Mouse (Mus musculus): ENCODE results near the gene Gemin2. TPM values are rescaled to one million over a fixed set of nuclear protein-coding genes. Genes with fewer than 3 reads are reported as not detected.
"Not testable (repeated sequence)": the region's sequence is repeated elsewhere in the genome, so short reads cannot be mapped to it uniquely, and the experiment has no call there.

The Gemin2 gene
- polyA plus RNA-seq, 1 experiment from 2014 or later = 15.6 TPM

- no peak overlapping the region for H3K27ac ChIP-seq (replicated peaks)
- 69% methylated on average over 5 of the region's 5 CpGs for WGBS
- H3K4me1 ChIP-seq (replicated peaks) = no peaks in the 10 kb centered on the region
- H3K9me3 ChIP-seq = no peaks in the 10 kb centered on the region
- H3K9ac ChIP-seq = no peak overlapping the region
- no peak overlapping the region for H3K4me3 ChIP-seq
- H3K4me2 ChIP-seq = no peak overlapping the region
- no peaks in the 10 kb centered on the region for H3K27me3 ChIP-seq
- ATAC-seq (ENCODE audit: low read depth) = no peak
- peaks cover 28% of the 10 kb centered on the region for H3K36me3 ChIP-seq
Observed at GRCm38 (mm10) chr12:59032101-59032500, 18.9 kb downstream of the Gemin2 start.

DNA sequence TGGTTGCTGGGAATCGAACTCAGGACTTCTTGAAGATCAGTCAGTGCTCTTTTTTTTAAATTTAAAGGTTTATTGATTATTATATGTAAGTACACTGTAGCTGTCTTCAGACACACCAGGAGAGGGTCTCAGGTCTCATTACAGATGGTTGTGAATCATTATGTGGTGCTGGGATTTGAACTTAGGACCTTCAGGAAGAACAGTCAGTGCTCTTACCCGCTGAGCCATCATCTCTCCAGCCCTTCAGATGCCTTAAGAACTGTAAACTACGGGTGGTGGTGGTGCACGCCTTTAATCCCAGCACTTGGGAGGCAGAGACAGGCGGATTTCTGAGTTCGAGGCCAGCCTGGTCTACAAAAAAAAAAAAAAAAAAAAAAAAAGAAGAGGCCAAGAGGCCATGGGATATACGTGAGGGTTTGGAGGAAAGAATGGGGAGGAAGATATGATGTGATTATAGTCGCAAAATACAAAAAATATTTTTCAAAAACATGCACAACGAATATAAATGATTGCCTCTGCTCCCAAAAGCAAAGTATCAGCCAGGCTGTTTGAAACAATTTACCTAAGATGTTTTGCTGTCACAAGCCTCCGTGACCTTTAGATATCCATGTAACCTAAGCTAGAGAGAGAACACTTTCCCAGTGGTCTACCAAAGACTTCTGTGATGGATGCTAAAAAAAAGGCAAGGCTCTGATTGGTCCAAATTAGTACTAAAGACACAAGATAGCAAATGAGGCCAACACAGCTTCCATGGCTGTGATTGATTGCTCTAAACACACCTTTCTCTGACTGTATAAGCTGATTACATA, 26.2 kb downstream of the Gemin2 start:
- H3K4me1 ChIP-seq (replicated peaks) = peaks cover 5% of the 10 kb centered on the region
- peak overlapping the region; percentile 53; the same call in 1 of the 2 replicates for H3K27ac ChIP-seq (replicated peaks)
- no peaks in the 10 kb centered on the region for H3K27me3 ChIP-seq
- H3K36me3 ChIP-seq = peaks cover 35% of the 10 kb centered on the region
- no peak; the same call in none of the 2 replicates for ATAC-seq (ENCODE audit: low read depth)
- H3K9me3 ChIP-seq = no peaks in the 10 kb centered on the region
- no peak overlapping the region for H3K4me3 ChIP-seq
- peak overlapping the region; percentile 27; the same call in 1 of the 2 replicates for H3K4me2 ChIP-seq
- 71% methylated on average over 10 of the region's 10 CpGs for WGBS
- H3K9ac ChIP-seq = no peak overlapping the region

- Histone ChIP-seq H3K36me3 (peaks cover 39% of the 10 kb centered on the region), H3K4me2 (peak overlapping the region; percentile 27; the same call in 1 of the 2 replicates), H3K27me3 (no peaks in the 10 kb centered on the region), H3K27ac (replicated peaks) (peak overlapping the region; percentile 53; the same call in 1 of the 2 replicates), H3K9ac (no peak overlapping the region), H3K4me1 (replicated peaks) (peaks cover 5% of the 10 kb centered on the region), H3K9me3 (no peaks in the 10 kb centered on the region), H3K4me3 (no peak overlapping the region)
- ATAC-seq (ENCODE audit: low read depth) = peak; percentile 89
- 4% methylated on average over 23 of the region's 23 CpGs for WGBS
Observed at GRCm38 (mm10) chr12:59039971-59040844, 27.0 kb downstream of the Gemin2 start.

GRCm38 (mm10) chr12:59040851-59041250, 27.7 kb downstream of the Gemin2 start:
- no peak for ATAC-seq (ENCODE audit: low read depth)
- H3K27ac ChIP-seq (replicated peaks) = no peak overlapping the region
- 37% methylated on average over 7 of the region's 7 CpGs for WGBS

GRCm38 (mm10) chr12:59052470-59052869, 39.3 kb downstream of the Gemin2 start:
- Histone ChIP-seq H3K27ac (replicated peaks) (no peak overlapping the region), H3K4me1 (replicated peaks) (peaks cover 8% of the 10 kb centered on the region; the same call in 1 of the 2 replicates), H3K4me3 (no peak overlapping the region), H3K9me3 (no peaks in the 10 kb centered on the region), H3K4me2 (no peak overlapping the region), H3K36me3 (peaks cover 50% of the 10 kb centered on the region), H3K27me3 (no peaks in the 10 kb centered on the region), H3K9ac (no peak overlapping the region)
- no peak for ATAC-seq (ENCODE audit: low read depth)
- 91% methylated on average over 3 of the region's 3 CpGs for WGBS

More at GRCm38 (mm10) chr12:59040851-59041250, 27.7 kb downstream of the Gemin2 start:
- Histone ChIP-seq H3K36me3 (peaks cover 45% of the 10 kb centered on the region), H3K27me3 (no peaks in the 10 kb centered on the region), H3K4me3 (no peak overlapping the region), H3K9ac (no peak overlapping the region), H3K4me1 (replicated peaks) (peaks cover 5% of the 10 kb centered on the region), H3K9me3 (no peaks in the 10 kb centered on the region), H3K4me2 (no peak overlapping the region)

DNA sequence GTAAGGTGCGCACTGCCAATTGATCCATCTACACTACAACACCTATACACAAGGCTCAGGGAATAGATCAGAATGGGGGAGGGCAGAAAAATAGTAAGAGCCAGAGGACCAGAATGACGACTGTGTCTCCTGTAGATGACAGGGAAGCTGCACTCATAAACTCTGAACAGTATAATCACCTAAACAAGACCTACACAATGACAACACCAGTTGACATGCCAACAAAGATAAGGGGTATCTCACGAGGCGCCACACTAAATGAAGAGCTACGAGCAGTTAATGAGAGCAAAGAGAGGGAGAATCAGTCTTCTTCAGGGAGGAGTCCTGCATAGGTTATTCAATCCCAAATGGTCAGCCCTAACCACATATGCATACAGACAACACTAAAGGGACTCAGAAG, 40.0 kb downstream of the Gemin2 start:
- Histone ChIP-seq H3K9ac (no peak overlapping the region), H3K27ac (replicated peaks) (no peak overlapping the region), H3K4me1 (replicated peaks) (peaks cover 13% of the 10 kb centered on the region), H3K9me3 (no peaks in the 10 kb centered on the region), H3K4me2 (no peak overlapping the region), H3K27me3 (no peaks in the 10 kb centered on the region), H3K36me3 (peaks cover 51% of the 10 kb centered on the region), H3K4me3 (no peak overlapping the region)
- ATAC-seq (ENCODE audit: low read depth) = no peak
- 89% methylated on average over 5 of the region's 5 CpGs for WGBS

DNA sequence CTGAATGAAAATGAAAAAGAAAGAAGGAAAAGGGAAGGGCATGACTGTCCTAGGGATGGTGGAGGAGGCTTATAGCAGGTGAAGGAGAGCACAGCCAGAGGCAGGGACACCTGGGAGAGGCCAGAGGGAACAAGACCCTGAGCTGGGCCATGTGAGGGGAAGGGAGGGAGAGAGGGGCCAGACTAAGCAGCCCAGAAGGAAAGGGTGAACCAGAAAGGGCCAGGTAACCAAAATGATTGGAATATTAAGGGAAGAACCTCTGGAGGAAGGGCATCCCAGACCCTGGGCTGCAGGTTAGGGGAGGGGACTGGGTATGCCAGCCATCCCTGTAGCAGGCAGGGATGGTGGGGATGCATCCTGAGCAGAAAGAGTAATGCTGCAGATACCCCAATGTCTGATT, 40.8 kb downstream of the Gemin2 start:
- Histone ChIP-seq H3K4me2 (no peak overlapping the region), H3K36me3 (peaks cover 48% of the 10 kb centered on the region), H3K4me1 (replicated peaks) (peaks cover 21% of the 10 kb centered on the region), H3K9me3 (no peaks in the 10 kb centered on the region), H3K27me3 (no peaks in the 10 kb centered on the region), H3K27ac (replicated peaks) (no peak overlapping the region), H3K4me3 (no peak overlapping the region), H3K9ac (no peak overlapping the region)
- no peak for ATAC-seq (ENCODE audit: low read depth)

DNA sequence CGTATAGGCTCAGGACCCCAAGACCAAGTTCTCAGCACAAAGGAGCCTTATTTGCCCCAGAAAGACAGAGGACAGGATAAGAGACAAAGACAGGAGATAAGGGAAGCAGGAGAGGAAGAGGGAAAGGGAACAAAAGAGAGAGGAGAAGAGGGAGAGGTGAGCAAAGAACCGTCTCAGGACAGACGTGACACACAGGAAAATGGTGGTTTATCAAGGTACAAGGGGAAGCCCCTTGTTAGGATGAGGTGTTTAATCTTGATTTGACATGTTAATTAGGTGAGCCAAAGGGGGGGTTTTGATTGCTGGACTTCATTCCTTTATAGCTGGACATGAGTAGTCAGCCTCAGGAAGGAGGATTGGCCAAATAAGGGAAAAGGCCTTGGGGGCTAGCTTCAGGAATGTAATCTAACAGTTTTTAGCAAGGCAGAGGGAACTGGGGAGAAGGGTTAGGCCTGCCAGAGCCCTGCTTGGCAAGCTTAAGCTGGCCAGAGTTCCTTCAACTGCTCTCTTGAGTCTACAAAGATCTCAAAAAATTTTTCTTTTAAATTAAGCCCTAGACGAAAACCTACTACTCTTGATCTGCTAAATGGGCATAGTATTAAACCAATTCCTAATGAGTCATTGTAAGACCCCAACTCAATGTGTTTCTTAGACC, 42.1 kb downstream of the Gemin2 start:
- H3K36me3 ChIP-seq = peaks cover 37% of the 10 kb centered on the region
- H3K4me3 ChIP-seq = no peak overlapping the region
- H3K27ac ChIP-seq (replicated peaks) = no peak overlapping the region
- ATAC-seq (ENCODE audit: low read depth) = no peak
- no peak overlapping the region for H3K4me2 ChIP-seq
- H3K27me3 ChIP-seq = no peaks in the 10 kb centered on the region
- 79% methylated on average over 4 of the region's 4 CpGs for WGBS
- H3K9ac ChIP-seq = no peak overlapping the region
- no peaks in the 10 kb centered on the region for H3K9me3 ChIP-seq
- peaks cover 34% of the 10 kb centered on the region for H3K4me1 ChIP-seq (replicated peaks)

DNA sequence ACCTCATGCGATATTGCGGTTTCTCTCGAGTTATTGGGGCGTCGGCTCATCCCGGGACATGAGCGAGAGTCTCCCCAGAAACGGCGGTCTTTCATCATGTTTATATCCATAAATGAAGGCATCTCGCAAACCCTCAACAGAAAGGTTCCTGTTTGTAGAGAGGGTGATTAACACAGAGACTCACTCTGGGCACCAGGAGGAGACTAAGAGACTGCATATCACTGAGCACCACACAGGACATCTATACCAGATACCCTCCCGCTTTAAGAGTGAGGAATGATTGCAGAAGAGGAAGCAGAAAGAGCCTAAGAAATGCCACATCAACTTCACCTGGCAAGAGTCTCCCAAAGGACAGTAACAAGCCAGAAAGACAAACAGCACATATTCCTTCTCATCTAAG, 43.0 kb downstream of the Gemin2 start:
- H3K9ac ChIP-seq = no peak overlapping the region
- no peak for ATAC-seq (ENCODE audit: low read depth)
- WGBS = 98% methylated on average over 11 of the region's 11 CpGs
- no peaks in the 10 kb centered on the region for H3K27me3 ChIP-seq
- H3K36me3 ChIP-seq = peaks cover 37% of the 10 kb centered on the region
- H3K27ac ChIP-seq (replicated peaks) = no peak overlapping the region
- no peak overlapping the region for H3K4me3 ChIP-seq
- H3K4me1 ChIP-seq (replicated peaks) = peaks cover 37% of the 10 kb centered on the region
- no peak overlapping the region for H3K4me2 ChIP-seq
- H3K9me3 ChIP-seq = no peaks in the 10 kb centered on the region

- not testable (repeated sequence) for H3K4me3 ChIP-seq; ATAC-seq (ENCODE audit: low read depth); H3K27me3 ChIP-seq; H3K27ac ChIP-seq (replicated peaks); H3K9me3 ChIP-seq; H3K4me2 ChIP-seq; H3K9ac ChIP-seq
- peaks cover 31% of the 10 kb centered on the region for H3K36me3 ChIP-seq
- peaks cover 37% of the 10 kb centered on the region for H3K4me1 ChIP-seq (replicated peaks)
- 90% methylated on average over 5 of the region's 5 CpGs for WGBS
Observed at GRCm38 (mm10) chr12:59058242-59058641, 45.0 kb downstream of the Gemin2 start.

- WGBS = 72% methylated on average over 4 of the region's 4 CpGs
- H3K4me1 ChIP-seq (replicated peaks) = peaks cover 36% of the 10 kb centered on the region
- ATAC-seq (ENCODE audit: low read depth) = no peak
- peak overlapping the region; percentile 96 for H3K9ac ChIP-seq
- H3K36me3 ChIP-seq = peaks cover 24% of the 10 kb centered on the region
- H3K4me3 ChIP-seq = peak overlapping the region; percentile 76
- H3K27me3 ChIP-seq = peaks cover 3% of the 10 kb centered on the region; the same call in 1 of the 2 replicates
- peak overlapping the region; percentile 97 for H3K27ac ChIP-seq (replicated peaks)
- peak overlapping the region; percentile 58 for H3K4me2 ChIP-seq
- H3K9me3 ChIP-seq = no peaks in the 10 kb centered on the region
Observed at GRCm38 (mm10) chr12:59060322-59060721, 47.1 kb downstream of the Gemin2 start.
